Mouse (Mus musculus) naive thymus-derived CD4-positive, alpha-beta T cell, adult 2 months (primary cell): ENCODE measurements around the gene Daam2.

ENCODE experiments used
- DNase-seq: peaks from one replicate; pipeline ENCODE4 v3.0.0-alpha.2; 2011; ENCODE audit warnings: low read depth

Gene Daam2

GRCm38 (mm10) chr17:49563830-49564470 lies at the start of gene Daam2:
TSS of gene Daam2 (minus strand) at chr17:49564343.
- DNase-seq, result no peak

GRCm38 (mm10) chr17:49610296-49610695 lies 46.2 kb upstream of the Daam2 start:
- no peak for DNase-seq

- DNase-seq, result no peak
These were observed 43.3 kb upstream of the Daam2 start for GRCm38 (mm10) chr17:49607351-49608027.

GRCm38 (mm10) chr17:49605397-49605796 lies 41.3 kb upstream of the Daam2 start:
- DNase-seq, result no peak

- DNase-seq, result no peak
These were observed 25.9 kb upstream of the Daam2 start for GRCm38 (mm10) chr17:49590051-49590450.

- no peak for DNase-seq
These were observed 18.3 kb upstream of the Daam2 start for GRCm38 (mm10) chr17:49582471-49582870.

GRCm38 (mm10) chr17:49577321-49577720 lies 13.2 kb upstream of the Daam2 start:
- DNase-seq, result no peak

- no peak for DNase-seq
These were observed 4.6 kb upstream of the Daam2 start for GRCm38 (mm10) chr17:49568717-49569116.

- DNase-seq, result no peak
These were observed 346 bp upstream of the Daam2 start for GRCm38 (mm10) chr17:49564489-49564888.

GRCm38 (mm10) chr17:49563416-49563780 lies 745 bp downstream of the Daam2 start:
- no peak for DNase-seq

- no peak for DNase-seq
These were observed 1.3 kb downstream of the Daam2 start for GRCm38 (mm10) chr17:49562701-49563415.

- DNase-seq, result no peak
These were observed 2.2 kb downstream of the Daam2 start for GRCm38 (mm10) chr17:49561985-49562384.

GRCm38 (mm10) chr17:49559786-49560289 lies 4.3 kb downstream of the Daam2 start:
- DNase-seq, result no peak

GRCm38 (mm10) chr17:49556169-49556568 lies 8.0 kb downstream of the Daam2 start:
- DNase-seq, result no peak

- no peak for DNase-seq
These were observed 12.2 kb downstream of the Daam2 start for GRCm38 (mm10) chr17:49551991-49552390.

- DNase-seq, result no peak
These were observed 12.7 kb downstream of the Daam2 start for GRCm38 (mm10) chr17:49551465-49551864.

- DNase-seq, result no peak
These were observed 18.1 kb downstream of the Daam2 start for GRCm38 (mm10) chr17:49545997-49546396.

GRCm38 (mm10) chr17:49545424-49545823 lies 18.7 kb downstream of the Daam2 start:
- DNase-seq, result no peak

GRCm38 (mm10) chr17:49544561-49544960 lies 19.6 kb downstream of the Daam2 start:
- no peak for DNase-seq

GRCm38 (mm10) chr17:49540706-49541105 lies 23.4 kb downstream of the Daam2 start:
- no peak for DNase-seq

- no peak for DNase-seq
These were observed 24.9 kb downstream of the Daam2 start for GRCm38 (mm10) chr17:49539204-49539603.

- no peak for DNase-seq
These were observed 28.6 kb downstream of the Daam2 start for GRCm38 (mm10) chr17:49535580-49535979.

GRCm38 (mm10) chr17:49534267-49534719 lies 29.9 kb downstream of the Daam2 start:
- DNase-seq, result no peak
